Mouse (Mus musculus) bone marrow, adult 2 months (tissue): ENCODE results near the gene Bub3.

ENCODE experiments used
- CTCF ChIP-seq: fragments of 200-500 bp; IDR thresholded peaks from 2 replicates; pipeline ENCODE4 v1.5.1; 2011; ENCODE audit warnings: low read length, control low read depth; ENCODE audit not compliant: control insufficient read depth, insufficient read depth
- POLR2A ChIP-seq: fragments of 200-500 bp; IDR thresholded peaks from 2 replicates; pipeline ENCODE4 v1.6.1; 2011; ENCODE audit warnings: low read depth, mild to moderate bottlenecking, control low read depth, low read length, borderline replicate concordance; ENCODE audit not compliant: control insufficient read depth

DNA sequence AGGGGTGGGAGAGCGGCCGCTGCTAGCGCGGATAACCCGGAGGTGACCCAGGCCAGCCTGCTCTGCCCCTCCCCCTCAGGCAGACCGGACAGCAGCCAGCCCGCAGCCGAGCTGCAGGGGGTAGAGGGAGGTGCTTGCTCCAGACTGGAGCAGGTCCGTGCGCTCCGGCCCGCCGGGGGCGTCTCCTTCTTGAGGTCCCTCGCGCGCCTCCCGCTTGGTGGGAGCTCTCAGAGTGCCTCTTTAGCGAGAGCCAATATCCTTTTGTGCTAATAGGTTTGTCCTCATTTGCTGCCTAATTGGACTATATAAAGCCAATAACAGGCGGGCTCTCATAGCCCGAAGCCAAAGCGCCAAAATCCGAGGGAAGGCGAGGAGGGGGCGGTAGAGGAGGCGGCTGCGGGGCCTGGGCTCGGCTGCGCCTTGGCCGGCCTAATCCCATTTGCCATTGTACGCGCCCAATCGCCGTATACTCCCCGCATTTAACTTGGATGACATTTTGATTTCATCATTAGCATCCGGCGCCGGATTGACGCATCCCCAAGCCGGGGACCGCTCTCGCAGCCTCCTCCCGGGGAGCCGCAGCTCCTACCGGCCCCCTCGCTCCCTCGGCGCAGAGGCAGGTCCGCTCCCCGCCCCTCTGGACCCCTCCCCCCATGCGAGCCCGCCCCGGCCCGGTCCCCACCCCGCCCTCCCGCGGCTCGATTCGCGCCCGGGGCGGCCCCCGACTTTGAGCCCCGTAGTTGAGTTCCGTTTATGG lies 17.7 kb upstream of the Bub3 start, which contains the start of gene Hmx3:
- no peak for TF ChIP-seq POLR2A
- no peak for TF ChIP-seq CTCF
